Mouse (Mus musculus): ENCODE data around the gene Boll.

Boll gene

GRCm38 (mm10) chr1:55201850-55202752 is 161.2 kb downstream of the Boll start:
- DNase-seq = no peak

GRCm38 (mm10) chr1:55198719-55199118 is 164.6 kb downstream of the Boll start:
- no peak for DNase-seq

Measured in kidney, adult 11 months (tissue).